Mouse (Mus musculus): ENCODE measurements at regions not wholly inside any gene's neighbourhood (a gene's known extent, or its start where the extent isn't known, plus 50 kb on each side); places are given as distances from the start of the nearest gene placed in this dataset.

GRCm38 (mm10) chr13:31101051-31101450 lies 127.0 kb downstream of the Gm5447 start:
- H3K27ac ChIP-seq (replicated peaks) = no peak overlapping the region
- H3K4me1 ChIP-seq = no peaks in the 10 kb centered on the region
- 75% methylated on average over 2 of the region's 2 CpGs for WGBS
- no peaks in the 10 kb centered on the region for H3K9me3 ChIP-seq
- no peak overlapping the region for H3K4me2 ChIP-seq
- no peaks in the 10 kb centered on the region for H3K27me3 ChIP-seq (replicated peaks)
- no peak overlapping the region for H3K4me3 ChIP-seq
- H3K9ac ChIP-seq = no peak overlapping the region
- H3K36me3 ChIP-seq = no peaks in the 10 kb centered on the region
- ATAC-seq (ENCODE audit: extremely low read depth, insufficient number of reproducible peaks, low FRiP score, low TSS enrichment) = no peak

GRCm38 (mm10) chr13:31107434-31107833 lies 133.4 kb downstream of the Gm5447 start:
- WGBS = 51% methylated on average over 2 of the region's 2 CpGs
- no peaks in the 10 kb centered on the region for H3K27me3 ChIP-seq (replicated peaks)
- no peak overlapping the region for H3K27ac ChIP-seq (replicated peaks)
- ATAC-seq (ENCODE audit: extremely low read depth, insufficient number of reproducible peaks, low FRiP score, low TSS enrichment) = no peak
- no peak overlapping the region for H3K9ac ChIP-seq
- no peak overlapping the region for H3K4me2 ChIP-seq
- H3K9me3 ChIP-seq = no peaks in the 10 kb centered on the region
- H3K4me1 ChIP-seq = no peaks in the 10 kb centered on the region
- H3K36me3 ChIP-seq = no peaks in the 10 kb centered on the region
- H3K4me3 ChIP-seq = no peak overlapping the region

DNA sequence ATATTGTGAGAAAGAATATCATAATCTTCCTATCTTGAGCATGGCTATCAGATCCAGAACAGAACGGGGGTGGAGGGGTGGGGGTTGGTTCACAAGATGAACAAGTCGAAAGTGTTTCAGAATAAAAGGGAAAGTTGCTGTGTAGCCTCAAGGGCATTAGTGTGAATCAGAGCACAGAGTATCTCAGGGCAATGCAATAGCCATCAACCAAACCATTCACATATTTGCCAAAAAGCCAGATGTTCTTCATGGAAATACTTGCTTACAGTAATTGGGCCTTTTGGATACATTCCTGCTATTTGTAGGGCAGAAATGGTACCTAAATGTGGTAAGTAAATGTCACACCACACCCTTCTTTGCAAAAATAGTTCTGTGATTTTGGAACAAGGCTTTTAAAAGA lies 135.2 kb downstream of the Gm5447 start:
- no peak overlapping the region for H3K27ac ChIP-seq (replicated peaks)
- H3K4me2 ChIP-seq = no peak overlapping the region
- H3K9ac ChIP-seq = no peak overlapping the region
- H3K9me3 ChIP-seq = no peaks in the 10 kb centered on the region
- no peak overlapping the region for H3K4me3 ChIP-seq
- no peak for ATAC-seq (ENCODE audit: extremely low read depth, insufficient number of reproducible peaks, low FRiP score, low TSS enrichment)
- H3K27me3 ChIP-seq (replicated peaks) = no peaks in the 10 kb centered on the region
- no peaks in the 10 kb centered on the region for H3K36me3 ChIP-seq
- 57% methylated on average over 2 of the region's 2 CpGs for WGBS
- no peaks in the 10 kb centered on the region for H3K4me1 ChIP-seq

DNA sequence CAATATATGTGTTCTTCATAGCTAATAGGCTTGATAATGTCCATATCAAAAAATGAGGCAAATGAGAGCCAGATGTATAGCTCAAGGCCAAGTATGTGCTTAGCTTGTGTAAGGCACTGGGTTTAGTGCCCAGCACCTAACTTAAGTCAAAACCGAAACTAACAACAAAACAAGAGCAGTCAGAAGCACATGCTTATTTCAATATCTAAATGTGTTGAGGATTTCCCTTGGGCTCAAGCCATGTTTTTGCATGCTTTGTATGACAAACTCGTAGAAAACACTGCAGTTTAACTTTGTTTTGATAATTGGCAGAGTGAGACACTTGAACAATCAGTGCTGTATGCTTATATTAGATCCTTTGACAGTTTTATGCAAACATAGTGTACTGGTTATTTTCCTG lies 148.7 kb downstream of the Gm5447 start:
- Histone ChIP-seq H3K27me3 (replicated peaks) (no peaks in the 10 kb centered on the region), H3K36me3 (no peaks in the 10 kb centered on the region), H3K27ac (replicated peaks) (no peak overlapping the region), H3K4me1 (no peaks in the 10 kb centered on the region), H3K4me2 (no peak overlapping the region), H3K4me3 (no peak overlapping the region), H3K9me3 (no peaks in the 10 kb centered on the region), H3K9ac (no peak overlapping the region)
- WGBS = 59% methylated on average over 2 of the region's 2 CpGs
- ATAC-seq (ENCODE audit: extremely low read depth, insufficient number of reproducible peaks, low FRiP score, low TSS enrichment) = no peak

- Histone ChIP-seq H3K9me3 (no peaks in the 10 kb centered on the region), H3K9ac (no peak overlapping the region), H3K36me3 (no peaks in the 10 kb centered on the region), H3K27ac (replicated peaks) (no peak overlapping the region), H3K4me3 (no peak overlapping the region), H3K4me2 (no peak overlapping the region), H3K4me1 (no peaks in the 10 kb centered on the region), H3K27me3 (replicated peaks) (no peaks in the 10 kb centered on the region)
- ATAC-seq (ENCODE audit: extremely low read depth, insufficient number of reproducible peaks, low FRiP score, low TSS enrichment) = no peak
- WGBS = 61% methylated on average over 4 of the region's 4 CpGs
These were observed 150.7 kb downstream of the Gm5447 start for GRCm38 (mm10) chr13:31124547-31125216.

- H3K9ac ChIP-seq = no peak overlapping the region
- 85% methylated on average over 5 of the region's 5 CpGs for WGBS
- H3K36me3 ChIP-seq = no peaks in the 10 kb centered on the region
- no peak overlapping the region for H3K4me2 ChIP-seq
- ATAC-seq (ENCODE audit: extremely low read depth, insufficient number of reproducible peaks, low FRiP score, low TSS enrichment) = no peak
- no peaks in the 10 kb centered on the region for H3K4me1 ChIP-seq
- H3K27ac ChIP-seq (replicated peaks) = no peak overlapping the region
- H3K27me3 ChIP-seq (replicated peaks) = no peaks in the 10 kb centered on the region
- H3K9me3 ChIP-seq = no peaks in the 10 kb centered on the region
- no peak overlapping the region for H3K4me3 ChIP-seq
These were observed 158.5 kb downstream of the Gm5447 start for GRCm38 (mm10) chr13:31132501-31132900.

DNA sequence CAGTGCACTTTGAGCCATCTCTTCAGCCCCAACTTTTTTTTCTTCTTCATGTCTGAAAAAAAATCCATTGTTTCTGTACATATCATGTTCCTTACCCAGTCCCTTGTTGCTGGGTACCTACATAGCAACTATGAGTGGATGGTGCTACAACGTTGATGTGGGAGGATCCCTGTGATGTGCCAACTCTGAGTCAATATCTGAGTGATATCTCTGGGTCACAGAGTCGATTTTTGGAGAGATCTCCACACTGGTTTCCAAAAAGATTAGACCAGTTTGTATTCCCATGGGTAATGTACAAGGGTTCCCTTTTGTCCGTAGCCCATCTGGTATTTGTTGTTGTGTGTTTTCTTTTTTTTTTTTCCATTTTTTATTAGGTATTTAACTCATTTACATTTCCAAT lies 165.7 kb downstream of the Gm5447 start:
- Histone ChIP-seq H3K9ac (no peak overlapping the region), H3K4me3 (no peak overlapping the region), H3K27ac (replicated peaks) (no peak overlapping the region), H3K4me2 (no peak overlapping the region), H3K36me3 (no peaks in the 10 kb centered on the region), H3K4me1 (no peaks in the 10 kb centered on the region), H3K9me3 (no peaks in the 10 kb centered on the region), H3K27me3 (replicated peaks) (no peaks in the 10 kb centered on the region)
- no peak for ATAC-seq (ENCODE audit: extremely low read depth, insufficient number of reproducible peaks, low FRiP score, low TSS enrichment)
- 68% methylated on average over 3 of the region's 3 CpGs for WGBS

DNA sequence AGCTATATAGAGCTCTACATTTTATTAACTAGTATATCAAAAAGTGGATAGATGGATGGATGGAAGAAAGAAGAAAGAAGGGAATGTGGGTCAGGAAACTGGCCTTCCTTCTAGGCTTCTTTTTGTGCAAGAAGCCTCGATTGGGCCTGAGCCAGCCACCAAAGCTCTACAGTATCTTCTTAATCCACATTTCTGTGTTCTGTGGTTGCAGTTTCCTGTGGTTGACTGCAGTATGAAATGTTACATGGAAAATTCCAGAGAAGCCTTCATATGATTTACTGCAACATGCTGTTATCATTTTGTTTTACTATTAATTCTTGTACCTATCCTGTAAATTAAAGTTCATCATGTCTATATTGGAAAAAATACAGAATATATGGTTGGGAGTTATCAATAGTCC lies 173.3 kb downstream of the Gm5447 start:
- Histone ChIP-seq H3K4me2 (no peak overlapping the region), H3K9me3 (no peaks in the 10 kb centered on the region), H3K27me3 (replicated peaks) (no peaks in the 10 kb centered on the region), H3K27ac (replicated peaks) (no peak overlapping the region), H3K4me3 (no peak overlapping the region), H3K36me3 (no peaks in the 10 kb centered on the region), H3K4me1 (no peaks in the 10 kb centered on the region), H3K9ac (no peak overlapping the region)
- 26% methylated on average over 1 of the region's 1 CpGs for WGBS
- no peak for ATAC-seq (ENCODE audit: extremely low read depth, insufficient number of reproducible peaks, low FRiP score, low TSS enrichment)

GRCm38 (mm10) chr13:31154066-31154465 lies 180.1 kb downstream of the Gm5447 start:
- Histone ChIP-seq H3K27me3 (replicated peaks) (no peaks in the 10 kb centered on the region), H3K9ac (no peak overlapping the region), H3K4me1 (no peaks in the 10 kb centered on the region), H3K36me3 (no peaks in the 10 kb centered on the region), H3K9me3 (no peaks in the 10 kb centered on the region), H3K27ac (replicated peaks) (no peak overlapping the region), H3K4me3 (no peak overlapping the region), H3K4me2 (no peak overlapping the region)
- WGBS = 58% methylated on average over 3 of the region's 3 CpGs
- no peak for ATAC-seq (ENCODE audit: extremely low read depth, insufficient number of reproducible peaks, low FRiP score, low TSS enrichment)

DNA sequence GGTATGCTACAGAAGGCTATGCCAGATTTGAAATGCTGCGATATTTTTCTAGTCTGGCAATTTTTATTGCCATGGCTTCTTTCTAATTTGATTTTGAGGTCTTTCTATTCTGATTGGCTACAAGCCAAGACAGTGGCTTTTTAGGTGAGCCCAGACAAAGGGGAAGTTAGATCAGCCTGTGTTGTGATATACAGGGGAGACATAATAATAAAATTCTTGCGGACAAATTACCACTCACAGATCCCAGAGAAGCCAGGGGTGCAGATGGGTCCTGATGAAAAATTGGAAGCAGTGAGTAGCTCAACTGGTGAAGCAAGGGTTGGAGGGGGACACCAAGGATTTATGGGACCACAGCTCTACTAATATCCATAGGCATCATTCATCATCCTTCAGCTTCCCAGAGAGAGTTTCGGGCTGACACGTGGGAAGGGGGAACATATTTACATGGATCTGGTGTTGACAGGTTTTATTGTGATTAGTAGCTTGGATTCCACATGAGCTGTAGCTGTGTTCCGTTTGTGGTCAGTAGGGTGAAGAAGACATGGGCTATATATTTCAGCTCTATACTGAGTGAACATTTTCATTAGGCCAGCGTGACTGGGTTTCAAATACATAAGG lies 190.0 kb downstream of the Gm5447 start:
- Histone ChIP-seq H3K4me3 (no peak overlapping the region), H3K4me1 (no peaks in the 10 kb centered on the region), H3K9ac (no peak overlapping the region), H3K27ac (replicated peaks) (no peak overlapping the region), H3K27me3 (replicated peaks) (no peaks in the 10 kb centered on the region; the same call in 1 of the 2 replicates), H3K4me2 (no peak overlapping the region), H3K9me3 (no peaks in the 10 kb centered on the region), H3K36me3 (no peaks in the 10 kb centered on the region)
- ATAC-seq (ENCODE audit: extremely low read depth, insufficient number of reproducible peaks, low FRiP score, low TSS enrichment) = no peak
- WGBS = 74% methylated on average over 6 of the region's 6 CpGs

DNA sequence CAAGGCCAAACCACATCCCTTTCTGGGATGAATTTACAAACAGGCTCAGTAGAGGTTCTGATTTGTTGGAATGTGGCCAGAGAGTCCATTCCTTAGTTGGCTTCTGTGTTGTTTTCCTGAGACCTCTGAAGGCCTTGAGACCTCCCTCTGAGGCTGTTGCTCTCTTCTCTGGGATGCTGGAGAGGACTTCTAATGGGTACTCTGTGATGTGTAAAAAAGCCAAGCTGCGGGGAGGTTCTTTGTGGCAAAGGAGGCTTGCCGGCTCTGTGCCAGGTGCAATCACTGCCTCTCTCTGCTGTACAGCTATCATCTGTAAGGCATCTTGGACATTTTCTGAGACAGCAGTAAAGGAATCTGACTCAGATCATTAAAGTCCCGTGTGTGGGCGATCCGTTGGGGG lies 192.3 kb downstream of the Gm5447 start:
- 58% methylated on average over 5 of the region's 5 CpGs for WGBS
- no peak for ATAC-seq (ENCODE audit: extremely low read depth, insufficient number of reproducible peaks, low FRiP score, low TSS enrichment)
- H3K9me3 ChIP-seq = no peaks in the 10 kb centered on the region
- H3K27ac ChIP-seq (replicated peaks) = no peak overlapping the region
- H3K9ac ChIP-seq = no peak overlapping the region
- H3K4me3 ChIP-seq = no peak overlapping the region
- H3K27me3 ChIP-seq (replicated peaks) = no peaks in the 10 kb centered on the region
- no peaks in the 10 kb centered on the region for H3K4me1 ChIP-seq
- H3K4me2 ChIP-seq = no peak overlapping the region
- H3K36me3 ChIP-seq = no peaks in the 10 kb centered on the region

DNA sequence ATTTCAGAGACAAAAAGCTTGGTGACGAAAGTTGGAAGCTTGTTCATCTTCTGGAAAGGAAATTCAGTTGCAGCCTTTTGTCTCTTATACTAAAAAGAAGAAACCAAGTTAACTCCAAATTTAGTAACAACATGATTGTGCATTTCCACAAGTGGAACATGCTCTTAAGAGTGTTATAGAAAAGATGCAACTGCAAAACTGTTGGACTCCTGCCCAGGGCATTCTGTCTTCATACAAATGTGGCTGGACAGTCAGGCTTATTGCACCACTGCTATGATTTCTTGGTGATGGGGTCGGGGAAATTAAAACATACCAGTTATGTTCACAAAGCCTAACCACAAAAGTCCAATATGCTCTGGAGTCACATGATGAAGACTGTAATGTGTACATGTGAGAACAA lies 194.8 kb downstream of the Gm5447 start:
- no peaks in the 10 kb centered on the region for H3K9me3 ChIP-seq
- no peaks in the 10 kb centered on the region for H3K36me3 ChIP-seq
- H3K27me3 ChIP-seq (replicated peaks) = no peaks in the 10 kb centered on the region
- H3K4me2 ChIP-seq = no peak overlapping the region
- no peak overlapping the region for H3K4me3 ChIP-seq
- H3K27ac ChIP-seq (replicated peaks) = no peak overlapping the region
- H3K9ac ChIP-seq = no peak overlapping the region
- no peak for ATAC-seq (ENCODE audit: extremely low read depth, insufficient number of reproducible peaks, low FRiP score, low TSS enrichment)
- 68% methylated on average over 2 of the region's 2 CpGs for WGBS
- H3K4me1 ChIP-seq = no peaks in the 10 kb centered on the region
